Mouse (Mus musculus) megakaryocyte, embryonic 14.5 days (primary cell): ENCODE results near the gene Top3a.

Experiments used
- FLI1 ChIP-seq: IDR thresholded peaks from 2 replicates; pipeline ENCODE4 v1.6.1; 2012; ENCODE audit warnings: low read length, inconsistent platforms, mixed read lengths
- GATA1 ChIP-seq: IDR thresholded peaks from 3 replicates; pipeline ENCODE4 v1.6.1; 2012; ENCODE audit warnings: mixed read lengths, low read length, inconsistent platforms, borderline replicate concordance

DNA sequence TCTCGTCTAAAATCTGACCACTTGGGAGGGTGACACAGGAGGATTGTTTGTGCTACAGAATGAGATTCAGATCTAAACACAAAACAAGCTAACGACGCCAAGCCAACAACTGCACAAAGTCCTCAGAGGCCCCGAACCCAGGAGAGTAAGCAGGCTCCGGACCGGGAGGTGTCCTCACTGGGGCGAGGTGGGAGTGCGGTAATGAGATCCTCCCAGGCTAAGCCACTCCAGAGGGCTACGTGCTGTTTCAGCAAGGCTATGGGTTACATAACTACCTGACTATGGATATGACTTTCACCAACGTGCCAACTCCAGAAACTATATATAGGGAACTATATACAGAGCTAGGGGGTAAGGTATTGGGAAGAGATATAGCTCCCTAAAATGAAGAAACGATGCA lies 19.2 kb upstream of the Top3a start:
- TF ChIP-seq GATA1 (no peak), FLI1 (no peak)
